Mouse (Mus musculus) spleen, adult 2 months (tissue): Measurements from ENCODE around the gene Gzmb. TPM values are rescaled to one million over a fixed set of nuclear protein-coding genes. Genes with fewer than 3 reads are reported as not detected.

Experiments used
- DNase-seq, 2 experiments: peaks; one replicate each; pipeline versions ENCODE4 v3.0.0 to v3.0.0-alpha.2; 2012 to 2021; ENCODE audit warnings: low spot score in 2 of 2, low read depth in 1 of 2
- H3K27ac ChIP-seq: fragments of 200-500 bp; 2 replicates; pipeline ENCODE4 v1.5.1; 2012; ENCODE audit warnings: low read length, inconsistent platforms; ENCODE audit not compliant: insufficient read depth
- H3K27me3 ChIP-seq: fragments of 200-500 bp; 2 replicates; pipeline ENCODE4 v1.6.1; 2012; ENCODE audit warnings: mild to moderate bottlenecking, moderate library complexity, low read length, inconsistent platforms; ENCODE audit not compliant: control insufficient read depth, insufficient read depth
- H3K36me3 ChIP-seq: fragments of 200-500 bp; 2 replicates; pipeline ENCODE4 v1.6.1; 2012; ENCODE audit warnings: mild to moderate bottlenecking, low read length, inconsistent platforms; ENCODE audit not compliant: control insufficient read depth, insufficient read depth
- H3K4me1 ChIP-seq: fragments of 200-500 bp; 2 replicates; pipeline ENCODE4 v1.6.1; 2011; ENCODE audit warnings: inconsistent platforms; ENCODE audit not compliant: control insufficient read depth, insufficient read depth, insufficient read length
- H3K4me3 ChIP-seq: fragments of 200-500 bp; 2 replicates; pipeline ENCODE4 v1.5.1; 2011; ENCODE audit warnings: mild to moderate bottlenecking, inconsistent platforms; ENCODE audit not compliant: insufficient read depth, insufficient read length; ENCODE audit errors: extremely low read depth
- CTCF ChIP-seq: fragments of 200-500 bp; IDR thresholded peaks from 2 replicates; pipeline ENCODE4 v1.5.1; 2011; ENCODE audit warnings: mild to moderate bottlenecking, inconsistent platforms; ENCODE audit not compliant: insufficient read depth, insufficient read length, insufficient replicate concordance; ENCODE audit errors: extremely low read depth
- POLR2A ChIP-seq: fragments of 200-500 bp; IDR thresholded peaks from 2 replicates; pipeline ENCODE4 v1.6.1; 2011; ENCODE audit warnings: low read depth, low read length, inconsistent platforms
- WGBS: fragments of 180-500 bp; shearing (Covaris S2); methylation state at CpG from one replicate; pipeline ENCODE4 v1.1.7; 2018; 5-methylcytosine and 5-hydroxymethylcytosine counted together
- polyA plus RNA-seq: library from polyadenylated mRNA; depleted of rRNA; stranded (reverse); fragments of >200 nt; gene quantifications from 2 replicates; pipeline ENCODE4 v1.2.3, GENCODE M21; 2012; rRNA removed

Gene Gzmb
- polyA plus RNA-seq, 1 experiment: 2.7 TPM

- H3K36me3 ChIP-seq: no peaks in the 10 kb centered on the region
- H3K27me3 ChIP-seq: no peaks in the 10 kb centered on the region
- H3K4me3 ChIP-seq: no peak overlapping the region
- TF ChIP-seq POLR2A: no peak
- TF ChIP-seq CTCF: no peak
- no peak overlapping the region for H3K27ac ChIP-seq
- DNase-seq: no peak
- 48% methylated on average over 1 of the region's 1 CpGs for WGBS
- H3K4me1 ChIP-seq: no peaks in the 10 kb centered on the region
These were observed 4.0 kb upstream of the Gzmb start for GRCm38 (mm10) chr14:56266109-56266508.

- H3K27ac ChIP-seq: no peak overlapping the region
- H3K4me3 ChIP-seq: no peak overlapping the region
- no peak for DNase-seq
- TF ChIP-seq POLR2A: no peak
- TF ChIP-seq CTCF: no peak
- no peaks in the 10 kb centered on the region for H3K4me1 ChIP-seq
- no peaks in the 10 kb centered on the region for H3K27me3 ChIP-seq
- H3K36me3 ChIP-seq: no peaks in the 10 kb centered on the region
These were observed 21.7 kb downstream of the Gzmb start for GRCm38 (mm10) chr14:56240409-56240808.

- WGBS: 19% methylated on average over 2 of the region's 2 CpGs
- TF ChIP-seq POLR2A (no peak), CTCF (no peak)
- Histone ChIP-seq H3K4me1 (no peaks in the 10 kb centered on the region), H3K4me3 (no peak within 1 kb of the TSS), H3K36me3 (no peaks in the 10 kb centered on the region), H3K27me3 (no peaks in the 10 kb centered on the region), H3K27ac (no peak within 1 kb of the TSS)
- no peak for DNase-seq
These were observed 27.5 kb downstream of the Gzmb start, which contains the start of gene Gzmc for GRCm38 (mm10) chr14:56234556-56234955. Gene Gzmc, minus strand, starts transcription at chr14:56234656.

GRCm38 (mm10) chr14:56211317-56211716 is 50.7 kb downstream of the Gzmb start, which contains the start of gene Gzmf:
Gene Gzmf, minus strand, starts transcription at chr14:56211417.
- 83% methylated on average over 4 of the region's 4 CpGs for WGBS
- no peak for DNase-seq
- no peaks in the 10 kb centered on the region for H3K27me3 ChIP-seq
- no peaks in the 10 kb centered on the region for H3K4me1 ChIP-seq
- no peak within 1 kb of the TSS for H3K4me3 ChIP-seq
- TF ChIP-seq POLR2A (no peak), CTCF (no peak)
- no peak within 1 kb of the TSS for H3K27ac ChIP-seq
- no peaks in the 10 kb centered on the region for H3K36me3 ChIP-seq

Other genes with a start within 250 kb of the Gzmb start
- gene Mcpt1, start 244.3 kb downstream of the Gzmb start, polyA plus RNA-seq: 0.18 and 0.26 TPM in 2 replicates
- not detected in 2 replicates for gene Mcpt9, start 231.8 kb downstream of the Gzmb start, polyA plus RNA-seq
- 0.12 TPM in 1 of 2 replicates, not detected in the other for gene Mcpt2, start 220.2 kb downstream of the Gzmb start, polyA plus RNA-seq
- gene Mcpt4, start 199.9 kb downstream of the Gzmb start, polyA plus RNA-seq: 0.23 TPM in 2 replicates
- 0.31 and 0.34 TPM in 2 replicates for gene Mcpt8, start 177.0 kb downstream of the Gzmb start, polyA plus RNA-seq
- 1.7 and 2.0 TPM in 2 replicates for gene Ctsg, start 159.7 kb downstream of the Gzmb start, polyA plus RNA-seq
- gene Gzme, start 141.6 kb downstream of the Gzmb start, polyA plus RNA-seq: not detected in 2 replicates
- not detected in 2 replicates for gene Gzmd, start 129.7 kb downstream of the Gzmb start, polyA plus RNA-seq
- not detected in 2 replicates for gene Gzmg, start 102.7 kb downstream of the Gzmb start, polyA plus RNA-seq
- not detected in 2 replicates for gene Gzmn, start 87.7 kb downstream of the Gzmb start, polyA plus RNA-seq
- not detected in 2 replicates for gene Gzmf, start 50.8 kb downstream of the Gzmb start, polyA plus RNA-seq
- not detected in 2 replicates for gene Gzmc, start 27.6 kb downstream of the Gzmb start, polyA plus RNA-seq
- gene Atp12a, start 102.8 kb upstream of the Gzmb start, polyA plus RNA-seq: not detected in 2 replicates
- 0.02 and 0.04 TPM in 2 replicates for gene Rnf17, start 140.3 kb upstream of the Gzmb start, polyA plus RNA-seq